Mouse (Mus musculus) cerebellum, postnatal 10 days (tissue): Measurements from ENCODE around the gene Lrrc20.
A peak's percentile ranks its signal among the peaks of the same experiment; 100 is the strongest.

Source experiments
- DNase-seq, 2 experiments: peaks; one replicate each; pipeline ENCODE4 v3.0.0; 2021; ENCODE audit warnings: mixed read lengths in 2 of 2

Gene Lrrc20

GRCm38 (mm10) chr10:61517296-61518071 lies 41.9 kb downstream of the Lrrc20 start:
- peak; percentile 88 to 89 for DNase-seq

GRCm38 (mm10) chr10:61518320-61518719 lies 42.7 kb downstream of the Lrrc20 start:
- no peak for DNase-seq

GRCm38 (mm10) chr10:61519491-61519890 lies 43.9 kb downstream of the Lrrc20 start:
- DNase-seq, result no peak

- DNase-seq, result no peak
Measured at GRCm38 (mm10) chr10:61520714-61521113, 45.1 kb downstream of the Lrrc20 start.

GRCm38 (mm10) chr10:61530936-61531335 lies 55.3 kb downstream of the Lrrc20 start:
- peak; percentile 80 to 82 for DNase-seq

- DNase-seq, result no peak
Measured at GRCm38 (mm10) chr10:61533285-61533684, 57.7 kb downstream of the Lrrc20 start.

- DNase-seq, result peak; percentile 44 to 58
Measured at GRCm38 (mm10) chr10:61534371-61535101, 58.9 kb downstream of the Lrrc20 start.

GRCm38 (mm10) chr10:61535441-61535840 lies 59.8 kb downstream of the Lrrc20 start:
- DNase-seq, result no peak

- peak; percentile 73 to 76 for DNase-seq
Measured at GRCm38 (mm10) chr10:61536130-61537035, 60.8 kb downstream of the Lrrc20 start.

- DNase-seq, result no peak
Measured at GRCm38 (mm10) chr10:61537036-61537380, 61.4 kb downstream of the Lrrc20 start.

- DNase-seq, result no peak
Measured at GRCm38 (mm10) chr10:61538446-61538845, 62.8 kb downstream of the Lrrc20 start.

GRCm38 (mm10) chr10:61544127-61544862 lies 68.7 kb downstream of the Lrrc20 start:
- no peak for DNase-seq

- DNase-seq, result no peak
Measured at GRCm38 (mm10) chr10:61544863-61545240, 69.3 kb downstream of the Lrrc20 start.

- DNase-seq, result peak; percentile 86 to 90
Measured at GRCm38 (mm10) chr10:61550106-61550505, 74.5 kb downstream of the Lrrc20 start.

- DNase-seq, result no peak
Measured at GRCm38 (mm10) chr10:61555155-61555554, 79.6 kb downstream of the Lrrc20 start.

GRCm38 (mm10) chr10:61558631-61559030 lies 83.0 kb downstream of the Lrrc20 start:
- no peak for DNase-seq

GRCm38 (mm10) chr10:61559544-61559943 lies 83.9 kb downstream of the Lrrc20 start:
- no peak for DNase-seq

- DNase-seq, result no peak
Measured at GRCm38 (mm10) chr10:61563550-61563949, 87.9 kb downstream of the Lrrc20 start.

- no peak for DNase-seq
Measured at GRCm38 (mm10) chr10:61564408-61564807, 88.8 kb downstream of the Lrrc20 start.

- no peak for DNase-seq
Measured at GRCm38 (mm10) chr10:61570181-61570580, 94.6 kb downstream of the Lrrc20 start.

- no peak for DNase-seq
Measured at GRCm38 (mm10) chr10:61572126-61572525, 96.5 kb downstream of the Lrrc20 start.

GRCm38 (mm10) chr10:61576120-61576767 lies 100.6 kb downstream of the Lrrc20 start:
- DNase-seq, result peak; percentile 61 to 64
